In the genomic region with DNA sequence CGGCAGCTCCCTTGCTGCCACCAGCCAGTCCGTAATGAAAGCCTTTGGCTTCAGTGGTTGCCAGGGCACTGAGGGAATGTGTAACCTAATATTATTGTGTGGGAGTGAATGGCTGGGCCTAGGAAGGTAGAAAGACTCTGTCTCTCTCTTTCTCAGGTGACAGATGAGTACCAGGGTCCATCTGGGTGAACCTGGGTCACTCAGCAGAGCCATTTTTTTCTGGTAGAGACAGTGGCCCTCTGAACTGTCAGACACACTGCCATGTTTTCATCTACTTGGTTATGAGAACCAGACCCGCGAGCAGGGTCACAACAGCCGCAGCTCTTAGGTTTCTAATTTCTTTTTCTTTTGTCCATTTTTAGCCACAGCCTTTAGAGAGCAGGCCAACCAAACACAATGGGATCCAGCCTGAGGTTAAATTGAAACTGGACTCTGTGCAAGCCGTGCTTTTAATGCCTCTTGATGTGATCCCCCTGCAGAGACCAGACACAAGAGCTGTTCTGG, we compare ENCODE assay signal across 11 mouse cellular contexts.
A peak's percentile ranks its signal among the peaks of the same experiment; 100 is the strongest.
DNase-seq lines count a peak whose midpoint lies in the region; ATAC-seq and TF ChIP-seq lines count a peak whose summit lies in the region.
"Had no signal": no experiment of that assay in that cellular context is flagged by ENCODE, and none has a peak within 500 bp of the region (broad histone marks: within the 10 kb centered on the region; RNA-seq: fewer than 3 reads in every experiment).

No protein-coding gene starts in this region.

- peaks cover 9% of the 10 kb centered on the region for H3K4me1 ChIP-seq in embryonic facial prominence, embryonic 15.5 days
- no peaks in the 10 kb centered on the region for H3K4me1 ChIP-seq in hindbrain, postnatal 0 days (ENCODE audit: insufficient read depth, low read length)
- H3K4me1 ChIP-seq in midbrain, embryonic 14.5 days (ENCODE audit: control insufficient read depth, insufficient read depth, low read length), result no peaks in the 10 kb centered on the region
- no peaks in the 10 kb centered on the region for H3K4me1 ChIP-seq in intestine, embryonic 16.5 days (ENCODE audit: control insufficient read depth, insufficient read depth, low read length)

- no peak overlapping the region for H3K4me2 ChIP-seq in embryonic facial prominence, embryonic 15.5 days (replicated peaks)
- H3K4me2 ChIP-seq in hindbrain, postnatal 0 days (ENCODE audit: low read depth, low read length), result no peak overlapping the region
- H3K4me2 ChIP-seq in midbrain, embryonic 14.5 days (ENCODE audit: low read length), result no peak overlapping the region
- no peak overlapping the region for H3K4me2 ChIP-seq in intestine, embryonic 16.5 days (ENCODE audit: low read depth, low read length)

- no peaks in the 10 kb centered on the region for H3K27me3 ChIP-seq in embryonic facial prominence, embryonic 15.5 days
- H3K27me3 ChIP-seq in hindbrain, postnatal 0 days (ENCODE audit: insufficient read depth, low read length), result no peaks in the 10 kb centered on the region
- H3K27me3 ChIP-seq in midbrain, embryonic 14.5 days (ENCODE audit: control insufficient read depth, insufficient read depth, low read length), result no peaks in the 10 kb centered on the region
- H3K27me3 ChIP-seq in intestine, embryonic 16.5 days (replicated peaks; ENCODE audit: control insufficient read depth, insufficient read depth, low read length), result no peaks in the 10 kb centered on the region

- no peak for ATAC-seq in embryonic facial prominence, embryonic 15.5 days (ENCODE audit: insufficient number of reproducible peaks, low FRiP score, low TSS enrichment, low read depth)
- no peak for ATAC-seq in hindbrain, postnatal 0 days
- ATAC-seq in midbrain, embryonic 14.5 days (ENCODE audit: low FRiP score, low TSS enrichment), result no peak
- ATAC-seq in intestine, embryonic 16.5 days, result no peak
- ATAC-seq: lung, postnatal 0 days had no signal

- H3K9ac ChIP-seq in embryonic facial prominence, embryonic 15.5 days, result no peak overlapping the region
- H3K9ac ChIP-seq in hindbrain, postnatal 0 days (replicated peaks; ENCODE audit: low read length), result no peak overlapping the region
- no peak overlapping the region for H3K9ac ChIP-seq in midbrain, embryonic 14.5 days (replicated peaks; ENCODE audit: low read length)
- H3K9ac ChIP-seq in intestine, embryonic 16.5 days (ENCODE audit: low read depth, low read length), result no peak overlapping the region

- intact Hi-C loops in gastrocnemius, adult 2 months (cut with DNase I), result no loop called here

- TF ChIP-seq CTCF in hindbrain, postnatal 0 days (IDR thresholded peaks at IDR 0.05; ENCODE audit: low read depth), result no peak
- no peak for TF ChIP-seq CTCF in gastrocnemius, adult 2 months (IDR thresholded peaks at IDR 0.05)

- H3K4me3 ChIP-seq in embryonic facial prominence, embryonic 15.5 days (replicated peaks), result no peak overlapping the region
- H3K4me3 ChIP-seq in hindbrain, postnatal 0 days (ENCODE audit: low read length), result no peak overlapping the region
- H3K4me3 ChIP-seq in midbrain, embryonic 14.5 days (replicated peaks; ENCODE audit: low read depth, low read length), result no peak overlapping the region
- H3K4me3 ChIP-seq in intestine, embryonic 16.5 days (ENCODE audit: low read length), result no peak overlapping the region
- no peak overlapping the region for H3K4me3 ChIP-seq in gastrocnemius, adult 2 months

- H3K36me3 ChIP-seq in embryonic facial prominence, embryonic 15.5 days, result no peaks in the 10 kb centered on the region
- no peaks in the 10 kb centered on the region for H3K36me3 ChIP-seq in hindbrain, postnatal 0 days (ENCODE audit: insufficient read depth, low read length)
- no peaks in the 10 kb centered on the region for H3K36me3 ChIP-seq in midbrain, embryonic 14.5 days (ENCODE audit: control insufficient read depth, insufficient read depth, low read length)
- no peaks in the 10 kb centered on the region for H3K36me3 ChIP-seq in intestine, embryonic 16.5 days (ENCODE audit: control insufficient read depth, insufficient read depth, low read length)
- H3K36me3 ChIP-seq: G1E had no signal

- 25% methylated on average over 6 of the region's 6 CpGs for WGBS in embryonic facial prominence, embryonic 15.5 days
- 12% methylated on average over 6 of the region's 6 CpGs for WGBS in hindbrain, postnatal 0 days
- WGBS in midbrain, embryonic 14.5 days, result 10% methylated on average over 6 of the region's 6 CpGs
- 48% methylated on average over 6 of the region's 6 CpGs for WGBS in intestine, embryonic 16.5 days

- DNase-seq in embryo, embryonic 10.5 days (ENCODE audit: low spot score), result peak; percentile 80
- DNase-seq in hindbrain, postnatal 0 days (ENCODE audit: low spot score), result peak; percentile 39
- peak; percentile 38 for DNase-seq in midbrain, embryonic 14.5 days
- DNase-seq in lung, postnatal 14 days, result no peak
- no peak for DNase-seq in cerebellum, postnatal 14 days
- DNase-seq in gastrocnemius, adult 2 months, result no peak
- DNase-seq: layer of hippocampus, adult 9-11 months had no signal

- H3K9me3 ChIP-seq in embryonic facial prominence, embryonic 15.5 days (replicated peaks), result no peaks in the 10 kb centered on the region
- H3K9me3 ChIP-seq in hindbrain, postnatal 0 days (ENCODE audit: low read length), result no peaks in the 10 kb centered on the region
- H3K9me3 ChIP-seq in midbrain, embryonic 14.5 days (ENCODE audit: control insufficient read depth, low read length), result no peaks in the 10 kb centered on the region
- H3K9me3 ChIP-seq in intestine, embryonic 16.5 days (ENCODE audit: control insufficient read depth, low read length), result no peaks in the 10 kb centered on the region
- H3K9me3 ChIP-seq: G1E had no signal

- peak overlapping the region; percentile 29; the same call in 1 of the 2 replicates for H3K27ac ChIP-seq in embryonic facial prominence, embryonic 15.5 days (replicated peaks)
- peak overlapping the region; percentile 57; the same call in 1 of the 2 replicates for H3K27ac ChIP-seq in hindbrain, postnatal 0 days
- no peak overlapping the region; the same call in 1 of the 2 replicates for H3K27ac ChIP-seq in midbrain, embryonic 14.5 days (replicated peaks; ENCODE audit: low read depth, low read length)
- H3K27ac ChIP-seq in intestine, embryonic 16.5 days (ENCODE audit: low read length), result no peak overlapping the region; the same call in 1 of the 2 replicates
- no peak overlapping the region for H3K27ac ChIP-seq in gastrocnemius, adult 2 months

Comparison
In these comparisons a context has a peak if more than half of its experiments do, and no peak if none do; other contexts are left out.
1. DNase-seq: peak in embryo, embryonic 10.5 days (single experiment), hindbrain, postnatal 0 days (single experiment) and midbrain, embryonic 14.5 days (single experiment); none in lung, postnatal 14 days (single experiment), cerebellum, postnatal 14 days (0 of 2) and gastrocnemius, adult 2 months (single experiment).
2. H3K27ac ChIP-seq: peak in embryonic facial prominence, embryonic 15.5 days (single experiment) and hindbrain, postnatal 0 days (single experiment); none in midbrain, embryonic 14.5 days (single experiment), intestine, embryonic 16.5 days (single experiment) and gastrocnemius, adult 2 months (single experiment).